Mouse (Mus musculus): Measurements from ENCODE around the gene Mut. TPM values are rescaled to one million over a fixed set of nuclear protein-coding genes. Genes with fewer than 3 reads are reported as not detected.

Gene Mut
- 24.4 and 28.3 TPM in 2 replicates for polyA plus RNA-seq (2015; fragmentation: Nextera tagmentation; extraction: Ambion mirVana)

GRCm38 (mm10) chr17:40934420-40935231, at the start of gene Mut, which contains the start of gene Cenpq:
Gene Mut, plus strand, starts transcription at chr17:40934685.
Gene Cenpq, minus strand, starts transcription at chr17:40935047.

DNA sequence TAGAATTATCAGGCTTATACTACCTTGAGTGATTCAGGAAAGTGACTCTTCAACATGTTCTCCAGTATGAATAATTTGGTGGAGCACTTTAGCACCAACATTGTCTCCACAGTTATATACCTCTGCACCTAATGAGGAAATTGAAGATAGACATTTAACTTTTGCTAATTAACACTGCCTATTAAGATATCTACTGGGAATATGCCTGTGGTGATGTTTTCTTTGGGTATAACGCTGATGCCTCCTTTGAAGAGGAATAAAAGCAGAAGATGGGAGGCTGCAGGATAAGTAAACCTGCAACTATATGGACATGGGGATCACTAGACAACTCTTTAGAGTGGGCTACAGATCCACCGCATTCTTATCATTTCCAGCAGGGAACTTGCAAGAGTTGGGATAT, 20.2 kb upstream of the Mut start, which contains the start of gene Glyatl3:
TSS of gene Glyatl3 (minus strand) at position 101 of the 400 bp plus-strand sequence.

Other genes starting within 250 kb of the Mut start
- gene Esp1, start 207.6 kb upstream of the Mut start, polyA plus RNA-seq (2015; fragmentation: Nextera tagmentation; extraction: Ambion mirVana) = not detected in 2 replicates
- not detected in 2 replicates for gene Crisp2, start 127.7 kb upstream of the Mut start, polyA plus RNA-seq (2015; fragmentation: Nextera tagmentation; extraction: Ambion mirVana)
- 0.09 TPM in 1 of 2 replicates, not detected in the other for gene Rhag, start 123.6 kb upstream of the Mut start, polyA plus RNA-seq (2015; fragmentation: Nextera tagmentation; extraction: Ambion mirVana)
- gene 9130008F23Rik, start 54.1 kb upstream of the Mut start, polyA plus RNA-seq (2015; fragmentation: Nextera tagmentation; extraction: Ambion mirVana) = 0.58 and 0.59 TPM in 2 replicates
- gene Glyatl3, start 20.3 kb upstream of the Mut start, polyA plus RNA-seq (2015; fragmentation: Nextera tagmentation; extraction: Ambion mirVana) = not detected in 2 replicates
- gene Cenpq, start 362 bp downstream of the Mut start, polyA plus RNA-seq (2015; fragmentation: Nextera tagmentation; extraction: Ambion mirVana) = 8.8 and 10.9 TPM in 2 replicates